Mouse (Mus musculus) forebrain, embryonic 10.5 days (tissue): ENCODE measurements around the gene Hist1h2bp. TPM values are rescaled to one million over a fixed set of nuclear protein-coding genes. Genes with fewer than 3 reads are reported as not detected.
"Not testable (repeated sequence)": the region's sequence is repeated elsewhere in the genome, so short reads cannot be mapped to it uniquely, and the experiment has no call there.

Experiments
- DNase-seq: peaks from one replicate; pipeline ENCODE4 v3.0.0-alpha.2; 2017; ENCODE audit warnings: low spot score; ENCODE audit errors: extremely low spot score
- H3K27ac ChIP-seq: fragments of 300-500 bp; sonication (generic); 2 replicates; pipeline ENCODE4 v1.5.1; 2016; ENCODE audit warnings: mild to moderate bottlenecking
- H3K27me3 ChIP-seq: fragments of 300-500 bp; sonication (generic); 2 replicates; pipeline ENCODE4 v1.6.1; 2016; ENCODE audit warnings: mild to moderate bottlenecking; ENCODE audit not compliant: poor library complexity, severe bottlenecking
- H3K36me3 ChIP-seq: fragments of 300-500 bp; sonication (generic); replicated peaks from 2 replicates; pipeline ENCODE4 v1.6.1; 2016; ENCODE audit warnings: mild to moderate bottlenecking, moderate library complexity
- H3K4me1 ChIP-seq: fragments of 300-500 bp; sonication (generic); 2 replicates; pipeline ENCODE4 v1.6.1; 2016
- H3K4me3 ChIP-seq: fragments of 300-500 bp; sonication (generic); 2 replicates; pipeline ENCODE4 v1.5.1; 2016; ENCODE audit warnings: mild to moderate bottlenecking, moderate library complexity
- H3K9me3 ChIP-seq: fragments of 300-500 bp; sonication (generic); 2 replicates; pipeline ENCODE4 v1.6.1; 2016; ENCODE audit warnings: mild to moderate bottlenecking, moderate library complexity
- WGBS: fragments of 180-500 bp; shearing (Covaris S2); methylation state at CpG from one replicate; pipeline ENCODE4 v1.1.7; 2016; 5-methylcytosine and 5-hydroxymethylcytosine counted together
- polyA plus RNA-seq: library from polyadenylated mRNA; unstranded; fragments of >200 nt; fragmentation: Nextera tagmentation; extraction: Ambion mirVana; gene quantifications from 2 replicates; pipeline ENCODE4 v1.2.1, GENCODE M21; 2016

Gene Hist1h2bp
- polyA plus RNA-seq = 4.3 and 4.8 TPM in 2 replicates

- H3K4me3 ChIP-seq = peak within 1 kb of the TSS; percentile 53
- H3K4me1 ChIP-seq = peaks cover 67% of the 10 kb centered on the region
- not testable (repeated sequence) for H3K9me3 ChIP-seq, H3K27me3 ChIP-seq, H3K36me3 ChIP-seq
- WGBS = under 1% methylated on average over 39 of the region's 63 CpGs
- DNase-seq = peak; percentile 90
- H3K27ac ChIP-seq = peak within 1 kb of the TSS; percentile 99
These were observed at the start of gene Hist1h2bp, which contains the start of gene Hist1h2an for GRCm38 (mm10) chr13:21786899-21787629. Hist1h2bp (plus strand) TSS chr13:21787461. Hist1h2an (minus strand) TSS chr13:21787218.

- no peaks in the 10 kb centered on the region for H3K27me3 ChIP-seq
- peaks cover 8% of the 10 kb centered on the region; the same call in 1 of the 2 replicates for H3K36me3 ChIP-seq
- no peak overlapping the region for H3K4me3 ChIP-seq
- peaks cover 21% of the 10 kb centered on the region for H3K4me1 ChIP-seq
- DNase-seq = no peak
- H3K27ac ChIP-seq = no peak overlapping the region
- WGBS = 89% methylated on average over 1 of the region's 1 CpGs
- no peaks in the 10 kb centered on the region for H3K9me3 ChIP-seq
These were observed 42.3 kb upstream of the Hist1h2bp start for GRCm38 (mm10) chr13:21745006-21745405.

- Histone ChIP-seq H3K4me3 (peak overlapping the region; percentile 64), H3K4me1 (peaks cover 49% of the 10 kb centered on the region), H3K36me3 (peaks cover 5% of the 10 kb centered on the region; the same call in 1 of the 2 replicates), H3K27ac (peak overlapping the region; percentile 95), H3K9me3 (no peaks in the 10 kb centered on the region), H3K27me3 (no peaks in the 10 kb centered on the region)
- 5% methylated on average over 5 of the region's 5 CpGs for WGBS
- DNase-seq = peak; percentile 65
These were observed 37.7 kb upstream of the Hist1h2bp start for GRCm38 (mm10) chr13:21749387-21750158.

GRCm38 (mm10) chr13:21750159-21751017 is 36.9 kb upstream of the Hist1h2bp start, which contains the start of gene Hist1h4k:
Hist1h4k (minus strand) TSS chr13:21750505.
- H3K36me3 ChIP-seq, H3K27me3 ChIP-seq, H3K9me3 ChIP-seq: not testable (repeated sequence)
- peak within 1 kb of the TSS; percentile 64 for H3K4me3 ChIP-seq
- peaks cover 56% of the 10 kb centered on the region for H3K4me1 ChIP-seq
- WGBS = under 1% methylated on average over 52 of the region's 56 CpGs
- H3K27ac ChIP-seq = peak within 1 kb of the TSS; percentile 95
- DNase-seq = peak; percentile 94

- H3K9me3 ChIP-seq = no peaks in the 10 kb centered on the region
- peaks cover 5% of the 10 kb centered on the region; the same call in 1 of the 2 replicates for H3K36me3 ChIP-seq
- H3K27me3 ChIP-seq = no peaks in the 10 kb centered on the region
- H3K27ac ChIP-seq = peak overlapping the region; percentile 95
- H3K4me3 ChIP-seq = peak overlapping the region; percentile 64; the same call in 1 of the 2 replicates
- H3K4me1 ChIP-seq = peaks cover 60% of the 10 kb centered on the region
- DNase-seq = no peak
These were observed 35.8 kb upstream of the Hist1h2bp start for GRCm38 (mm10) chr13:21751417-21751816.

- Histone ChIP-seq H3K4me3 (peak overlapping the region; percentile 64; the same call in 1 of the 2 replicates), H3K4me1 (peaks cover 60% of the 10 kb centered on the region), H3K9me3 (no peaks in the 10 kb centered on the region), H3K27ac (peak overlapping the region; percentile 95), H3K27me3 (no peaks in the 10 kb centered on the region), H3K36me3 (peaks cover 5% of the 10 kb centered on the region; the same call in 1 of the 2 replicates)
- DNase-seq = no peak
- whole genome bisulfite sequencing = 69% methylated on average over 3 of the region's 3 CpGs
These were observed 35.4 kb upstream of the Hist1h2bp start for GRCm38 (mm10) chr13:21751827-21752226.

- Histone ChIP-seq H3K4me1 (peaks cover 58% of the 10 kb centered on the region), H3K36me3 (peaks cover 3% of the 10 kb centered on the region; the same call in 1 of the 2 replicates), H3K4me3 (peak overlapping the region; percentile 64), H3K27me3 (no peaks in the 10 kb centered on the region), H3K9me3 (no peaks in the 10 kb centered on the region), H3K27ac (peak overlapping the region; percentile 95)
- WGBS = 61% methylated on average over 3 of the region's 3 CpGs
- DNase-seq = peak; percentile 42
These were observed 34.9 kb upstream of the Hist1h2bp start for GRCm38 (mm10) chr13:21752356-21752755.

GRCm38 (mm10) chr13:21753051-21753523 is 34.2 kb upstream of the Hist1h2bp start:
- DNase-seq = peak; percentile 38
- WGBS = 3% methylated on average over 10 of the region's 10 CpGs
- Histone ChIP-seq H3K36me3 (no peaks in the 10 kb centered on the region), H3K27ac (peak overlapping the region; percentile 95), H3K9me3 (no peaks in the 10 kb centered on the region), H3K4me3 (peak overlapping the region; percentile 64), H3K27me3 (no peaks in the 10 kb centered on the region), H3K4me1 (peaks cover 54% of the 10 kb centered on the region)

- H3K4me1 ChIP-seq = peaks cover 48% of the 10 kb centered on the region
- under 1% methylated on average over 49 of the region's 50 CpGs for WGBS
- not testable (repeated sequence) for H3K36me3 ChIP-seq
These were observed 33.6 kb upstream of the Hist1h2bp start, which contains the start of the genes Hist1h2ak and Hist1h2bn for GRCm38 (mm10) chr13:21753524-21754285. Hist1h2ak (minus strand) TSS chr13:21753827. Hist1h2bn (plus strand) TSS chr13:21754123.

GRCm38 (mm10) chr13:21754294-21755001 is 32.8 kb upstream of the Hist1h2bp start:
- under 1% methylated on average over 26 of the region's 26 CpGs for WGBS
- Histone ChIP-seq H3K4me1 (peaks cover 40% of the 10 kb centered on the region), H3K27ac (peak overlapping the region; percentile 95), H3K4me3 (peak overlapping the region; percentile 64)
- not testable (repeated sequence) for H3K9me3 ChIP-seq, H3K36me3 ChIP-seq, H3K27me3 ChIP-seq
- DNase-seq = peak; percentile 41

More at GRCm38 (mm10) chr13:21753524-21754285, 33.6 kb upstream of the Hist1h2bp start, which contains the start of the genes Hist1h2ak and Hist1h2bn:
- not testable (repeated sequence) for H3K9me3 ChIP-seq, H3K27me3 ChIP-seq
- Histone ChIP-seq H3K27ac (peak within 1 kb of the TSS; percentile 95), H3K4me3 (peak within 1 kb of the TSS; percentile 64)
- peak; percentile 79 for DNase-seq

GRCm38 (mm10) chr13:21755707-21756106 is 31.6 kb upstream of the Hist1h2bp start:
- H3K36me3 ChIP-seq = no peaks in the 10 kb centered on the region
- peak overlapping the region; percentile 89 for H3K27ac ChIP-seq
- H3K4me1 ChIP-seq = peaks cover 38% of the 10 kb centered on the region
- peak overlapping the region; percentile 64 for H3K4me3 ChIP-seq
- no peaks in the 10 kb centered on the region for H3K9me3 ChIP-seq
- H3K27me3 ChIP-seq = no peaks in the 10 kb centered on the region
- DNase-seq = no peak
- 91% methylated on average over 1 of the region's 1 CpGs for WGBS
